Comparison of ENCODE assay signal across 8 mouse cellular contexts in genomic region chr10:128061109-128061508, GRCm38 (mm10). TPM values are rescaled to one million over a fixed set of nuclear protein-coding genes. Genes with fewer than 3 reads are reported as not detected.
DNase-seq lines count a peak whose midpoint lies in the region; ATAC-seq and TF ChIP-seq lines count a peak whose summit lies in the region.

No protein-coding gene starts in this region.

- no peaks in the 10 kb centered on the region for H3K9me3 ChIP-seq in heart, embryonic 14.5 days (ENCODE audit: control insufficient read depth, low read length)
- H3K9me3 ChIP-seq in hindbrain, embryonic 16.5 days (ENCODE audit: control insufficient read depth, low read length), result no peaks in the 10 kb centered on the region
- no peaks in the 10 kb centered on the region for H3K9me3 ChIP-seq in midbrain, embryonic 11.5 days (ENCODE audit: control insufficient read depth, low read length)

- peak overlapping the region; percentile 93 for H3K4me2 ChIP-seq in heart, embryonic 14.5 days (ENCODE audit: low read length)
- peak overlapping the region; percentile 77 for H3K4me2 ChIP-seq in hindbrain, embryonic 16.5 days (ENCODE audit: low read length)
- peak overlapping the region; percentile 81 for H3K4me2 ChIP-seq in midbrain, embryonic 11.5 days

- peak overlapping the region in 1 of 2 experiments; percentile 76; a peak in 2 of 4 replicates for H3K4me3 ChIP-seq in heart, embryonic 14.5 days (ENCODE audit: control insufficient read depth in 1 of 2, insufficient read depth in 1 of 2, low read depth in 1 of 2, low read length in 2 of 2)
- no peak overlapping the region for H3K4me3 ChIP-seq in hindbrain, embryonic 16.5 days (ENCODE audit: low read length)
- H3K4me3 ChIP-seq in midbrain, embryonic 11.5 days (ENCODE audit: low read depth, low read length), result peak overlapping the region; percentile 92
- H3K4me3 ChIP-seq in left cerebral cortex, adult 2 months, result no peak overlapping the region; the same call in 1 of the 2 replicates

- intact Hi-C loops in left cerebral cortex, adult 2 months (cut with DNase I), result no loop called here

- 83% methylated on average over 5 of the region's 5 CpGs for WGBS in heart, embryonic 14.5 days
- WGBS in hindbrain, embryonic 16.5 days, result 80% methylated on average over 5 of the region's 5 CpGs
- 89% methylated on average over 5 of the region's 5 CpGs for WGBS in midbrain, embryonic 11.5 days

- peak overlapping the region; percentile 89 for H3K9ac ChIP-seq in heart, embryonic 14.5 days (ENCODE audit: low read length)
- no peak overlapping the region for H3K9ac ChIP-seq in hindbrain, embryonic 16.5 days (ENCODE audit: low read depth, low read length)
- H3K9ac ChIP-seq in midbrain, embryonic 11.5 days (ENCODE audit: low read length), result peak overlapping the region; percentile 44

- H3K27ac ChIP-seq in heart, embryonic 14.5 days (replicated peaks in 1 of 2; ENCODE audit: control insufficient read depth in 1 of 2, insufficient read depth in 1 of 2, low read depth in 2 of 2, low read length in 2 of 2), result no peak overlapping the region
- no peak overlapping the region for H3K27ac ChIP-seq in hindbrain, embryonic 16.5 days (ENCODE audit: low read depth, low read length)
- no peak overlapping the region for H3K27ac ChIP-seq in midbrain, embryonic 11.5 days (ENCODE audit: low read depth, low read length)
- no peak overlapping the region for H3K27ac ChIP-seq in left cerebral cortex, adult 2 months

- ATAC-seq in heart, embryonic 14.5 days (ENCODE audit: insufficient number of reproducible peaks, insufficient read depth, low FRiP score, low read depth), result no peak
- no peak for ATAC-seq in hindbrain, embryonic 16.5 days
- no peak for ATAC-seq in midbrain, embryonic 11.5 days (ENCODE audit: low FRiP score)

- peaks cover 3 to 21% of the 10 kb centered on the region in 2 experiments for H3K4me1 ChIP-seq in heart, embryonic 14.5 days (ENCODE audit: control insufficient read depth in 2 of 2, insufficient read depth in 2 of 2, low read length in 2 of 2)
- H3K4me1 ChIP-seq in hindbrain, embryonic 16.5 days (ENCODE audit: control insufficient read depth, insufficient read depth, low read depth, low read length), result peaks cover 21% of the 10 kb centered on the region
- H3K4me1 ChIP-seq in midbrain, embryonic 11.5 days (ENCODE audit: control insufficient read depth, insufficient read depth, low read length), result peaks cover 17% of the 10 kb centered on the region

- H3K36me3 ChIP-seq in heart, embryonic 14.5 days (ENCODE audit: control insufficient read depth, insufficient read depth, low read length), result peaks cover 22% of the 10 kb centered on the region
- H3K36me3 ChIP-seq in hindbrain, embryonic 16.5 days (ENCODE audit: control insufficient read depth, insufficient read depth, low read length), result no peaks in the 10 kb centered on the region
- H3K36me3 ChIP-seq in midbrain, embryonic 11.5 days (ENCODE audit: control insufficient read depth, insufficient read depth, low read length), result peaks cover 5% of the 10 kb centered on the region

- H3K27me3 ChIP-seq in heart, embryonic 14.5 days (ENCODE audit: control insufficient read depth, insufficient read depth, low read length), result no peaks in the 10 kb centered on the region
- no peaks in the 10 kb centered on the region for H3K27me3 ChIP-seq in hindbrain, embryonic 16.5 days (replicated peaks; ENCODE audit: control insufficient read depth, insufficient read depth, low read length)
- no peaks in the 10 kb centered on the region for H3K27me3 ChIP-seq in midbrain, embryonic 11.5 days (ENCODE audit: control insufficient read depth, insufficient read depth, low read length)

- no peak for TF ChIP-seq CTCF in left cerebral cortex, adult 2 months (IDR thresholded peaks at IDR 0.05)

- DNase-seq in heart, adult 18-20 months, result no peak
- DNase-seq in ZHBTc4 (ENCODE audit: low read depth, low spot score), result peak; percentile 42
- no peak for DNase-seq in midbrain, embryonic 11.5 days (ENCODE audit: low spot score, missing footprints)
- no peak for DNase-seq in urinary bladder, postnatal 14 days (ENCODE audit: low spot score)
- no peak for DNase-seq in left cerebral cortex, adult 2 months (ENCODE audit: extremely low spot score in 1 of 2, low spot score in 2 of 2)
- DNase-seq in left cerebral cortex, adult 8-10 months (ENCODE audit: low spot score in 2 of 2), result no peak

RNA-seq across cellular contexts. Expression of gene Ptges3, which starts 2.4 kb away (rescaled TPM):
- polyA plus RNA-seq in heart, embryonic 14.5 days (2014; fragmentation: Nextera tagmentation; extraction: Ambion mirVana), result 280 and 290 TPM in 2 replicates
- 100 to 1,000 TPM; 104 to 110 TPM for total RNA-seq in heart, adult 18-20 months (2021)
- 359 and 361 TPM in 2 replicates for polyA plus RNA-seq in hindbrain, embryonic 16.5 days (2015; fragmentation: Nextera tagmentation; extraction: Ambion mirVana)
- polyA plus RNA-seq in midbrain, embryonic 11.5 days (2014; fragmentation: Nextera tagmentation; extraction: Ambion mirVana), result 686 and 692 TPM in 2 replicates
- 100 to 1,000 TPM; 121 to 123 TPM for total RNA-seq in left cerebral cortex, adult 2 months (2021)
- total RNA-seq in left cerebral cortex, adult 8-10 months (2022), result 100 to 1,000 TPM; 118 to 126 (median 124) TPM

RNA-seq across cellular contexts. Expression of gene Atp5b, which starts 22.0 kb away (rescaled TPM):
- 6,412 and 6,474 TPM in 2 replicates for polyA plus RNA-seq in heart, embryonic 14.5 days (2014; fragmentation: Nextera tagmentation; extraction: Ambion mirVana)
- 1,000 to 10,000 TPM; 8,639 to 9,190 TPM for total RNA-seq in heart, adult 18-20 months (2021)
- polyA plus RNA-seq in hindbrain, embryonic 16.5 days (2015; fragmentation: Nextera tagmentation; extraction: Ambion mirVana), result 2,423 and 2,704 TPM in 2 replicates
- polyA plus RNA-seq in midbrain, embryonic 11.5 days (2014; fragmentation: Nextera tagmentation; extraction: Ambion mirVana), result 2,316 and 2,383 TPM in 2 replicates
- 1,000 to 10,000 TPM; 1,628 to 1,633 TPM for total RNA-seq in left cerebral cortex, adult 2 months (2021)
- total RNA-seq in left cerebral cortex, adult 8-10 months (2022), result 1,000 to 10,000 TPM; 1,625 to 1,859 (median 1,782) TPM

RNA-seq across cellular contexts. Expression of gene Naca, which starts 25.7 kb away (rescaled TPM):
- 540 and 614 TPM in 2 replicates for polyA plus RNA-seq in heart, embryonic 14.5 days (2014; fragmentation: Nextera tagmentation; extraction: Ambion mirVana)
- 100 to 1,000 TPM; 462 to 532 TPM for total RNA-seq in heart, adult 18-20 months (2021)
- 426 and 444 TPM in 2 replicates for polyA plus RNA-seq in hindbrain, embryonic 16.5 days (2015; fragmentation: Nextera tagmentation; extraction: Ambion mirVana)
- polyA plus RNA-seq in midbrain, embryonic 11.5 days (2014; fragmentation: Nextera tagmentation; extraction: Ambion mirVana), result 915 and 936 TPM in 2 replicates
- 100 to 1,000 TPM; 310 to 314 TPM for total RNA-seq in left cerebral cortex, adult 2 months (2021)
- 100 to 1,000 TPM; 335 to 362 (median 360) TPM for total RNA-seq in left cerebral cortex, adult 8-10 months (2022)

RNA-seq across cellular contexts. Expression of gene Baz2a, which starts 30.3 kb away (rescaled TPM):
- 13.3 and 17.2 TPM in 2 replicates for polyA plus RNA-seq in heart, embryonic 14.5 days (2014; fragmentation: Nextera tagmentation; extraction: Ambion mirVana)
- 10 to 100 TPM; 19.0 to 20.3 TPM for total RNA-seq in heart, adult 18-20 months (2021)
- polyA plus RNA-seq in hindbrain, embryonic 16.5 days (2015; fragmentation: Nextera tagmentation; extraction: Ambion mirVana), result 6.9 and 7.3 TPM in 2 replicates
- 20.2 and 21.0 TPM in 2 replicates for polyA plus RNA-seq in midbrain, embryonic 11.5 days (2014; fragmentation: Nextera tagmentation; extraction: Ambion mirVana)
- total RNA-seq in left cerebral cortex, adult 2 months (2021), result 10 to 100 TPM; 42.2 to 45.1 TPM
- 10 to 100 TPM; 36.4 to 39.1 (median 38.4) TPM for total RNA-seq in left cerebral cortex, adult 8-10 months (2022)

RNA-seq across cellular contexts. Expression of gene Prim1, which starts 46.1 kb away (rescaled TPM):
- polyA plus RNA-seq in heart, embryonic 14.5 days (2014; fragmentation: Nextera tagmentation; extraction: Ambion mirVana), result 44.8 and 44.9 TPM in 2 replicates
- total RNA-seq in heart, adult 18-20 months (2021), result 1 to 10 TPM; 1.5 to 2.2 TPM
- polyA plus RNA-seq in hindbrain, embryonic 16.5 days (2015; fragmentation: Nextera tagmentation; extraction: Ambion mirVana), result 37.2 and 40.2 TPM in 2 replicates
- 106 and 107 TPM in 2 replicates for polyA plus RNA-seq in midbrain, embryonic 11.5 days (2014; fragmentation: Nextera tagmentation; extraction: Ambion mirVana)
- 1 to 10 TPM; 7.9 to 8.1 TPM for total RNA-seq in left cerebral cortex, adult 2 months (2021)
- total RNA-seq in left cerebral cortex, adult 8-10 months (2022), result 1 to 10 TPM; 6.5 to 9.3 (median 8.1) TPM

Comparison
In these comparisons a context has a peak if more than half of its experiments do, and no peak if none do; other contexts are left out.
1. RNA of gene Atp5b, which starts 22.0 kb away (total RNA-seq): 8,639 to 9,190 TPM in heart, adult 18-20 months; 1,625 to 1,859 TPM in left cerebral cortex, adult 8-10 months and 1,628 to 1,633 TPM in left cerebral cortex, adult 2 months; every median in the first group is over 4 times any median in the second.
2. Peak in every context shown above with its lines, with median percentiles within 50 percentile points of each other: H3K4me2 ChIP-seq.